Mouse (Mus musculus) CH12.LX (cell line): ENCODE data around the gene Yeats2.

Experiments used
- CHD2 ChIP-seq: IDR thresholded peaks from 2 replicates; pipeline ENCODE4 v1.6.1; 2011; ENCODE audit warnings: low read length, improper control_type of control experiment
- CTCF ChIP-seq, 2 experiments: IDR thresholded peaks in 1 of 2; conservative IDR thresholded peaks in 1 of 2; 2 replicates each; pipeline ENCODE4 v1.5.1; 2011 to 2012; ENCODE audit warnings: low read depth in 2 of 2, low read length in 2 of 2, improper control_type of control experiment in 1 of 2, inconsistent platforms in 1 of 2, mild to moderate bottlenecking in 1 of 2, moderate library complexity in 1 of 2
- EP300 ChIP-seq: IDR thresholded peaks from 2 replicates; pipeline ENCODE4 v1.6.1; 2011; ENCODE audit warnings: low read length, improper control_type of control experiment
- MEF2A ChIP-seq: IDR thresholded peaks from 2 replicates; pipeline ENCODE4 v1.6.1; 2014; ENCODE audit warnings: low read depth, mild to moderate bottlenecking, inconsistent platforms, low read length, improper control_type of control experiment, borderline replicate concordance
- POLR2A ChIP-seq: IDR thresholded peaks from 2 replicates; pipeline ENCODE4 v1.6.1; 2011; ENCODE audit warnings: low read depth, mild to moderate bottlenecking, improper control_type of control experiment, low read length

- TF ChIP-seq MEF2A (no peak), POLR2A (no peak), EP300 (no peak), CTCF (conservative IDR thresholded peaks at IDR 0.05 in 1 of 2, IDR thresholded peaks at IDR 0.05 in 1 of 2; ENCODE audit: low read depth in 2 of 2, low read length in 2 of 2) (peak in 1 of 2 experiments; percentile 37; a peak in 1 of 4 replicates), CHD2 (no peak)
These were observed 41.8 kb upstream of the Yeats2 start for GRCm38 (mm10) chr16:20098866-20099629.
